Mouse (Mus musculus) liver, embryonic 12.5 days (tissue): ENCODE data around the gene Msi2. TPM values are rescaled to one million over a fixed set of nuclear protein-coding genes. Genes with fewer than 3 reads are reported as not detected.

ENCODE experiments used
- ATAC-seq: fragments of 200-750 bp; cut with Nextera tagmentation; 2 replicates; pipeline ENCODE4 v1.8.0; 2017; ENCODE audit warnings: moderate number of reproducible peaks, mild to moderate bottlenecking, moderate library complexity
- H3K27ac ChIP-seq: fragments of 300-500 bp; sonication (generic); 2 replicates; pipeline ENCODE4 v1.5.1; 2016; ENCODE audit warnings: mild to moderate bottlenecking
- H3K27me3 ChIP-seq: fragments of 300-500 bp; sonication (generic); replicated peaks from 2 replicates; pipeline ENCODE4 v1.6.1; 2016; ENCODE audit warnings: mild to moderate bottlenecking, moderate library complexity
- H3K36me3 ChIP-seq: fragments of 300-500 bp; sonication (generic); 2 replicates; pipeline ENCODE4 v1.6.1; 2016; ENCODE audit warnings: mild to moderate bottlenecking, moderate library complexity
- H3K4me1 ChIP-seq: fragments of 300-500 bp; sonication (generic); 2 replicates; pipeline ENCODE4 v1.6.1; 2016
- H3K4me2 ChIP-seq: fragments of 300-500 bp; sonication (generic); 2 replicates; pipeline ENCODE4 v1.6.1; 2016; ENCODE audit warnings: mild to moderate bottlenecking, moderate library complexity
- H3K4me3 ChIP-seq: fragments of 300-500 bp; sonication (generic); 2 replicates; pipeline ENCODE4 v1.5.1; 2016; ENCODE audit warnings: mild to moderate bottlenecking, moderate library complexity
- H3K9ac ChIP-seq: fragments of 300-500 bp; sonication (generic); 2 replicates; pipeline ENCODE4 v1.6.1; 2016; ENCODE audit warnings: mild to moderate bottlenecking, moderate library complexity
- H3K9me3 ChIP-seq: fragments of 300-500 bp; sonication (generic); replicated peaks from 2 replicates; pipeline ENCODE4 v1.6.1; 2016; ENCODE audit warnings: mild to moderate bottlenecking, moderate library complexity
- WGBS: fragments of 180-500 bp; shearing (Covaris S2); methylation state at CpG from one replicate; pipeline ENCODE4 v1.1.7; 2016; ENCODE audit not compliant: insufficient replicate concordance; 5-methylcytosine and 5-hydroxymethylcytosine counted together
- polyA plus RNA-seq: library from polyadenylated mRNA; unstranded; fragments of >200 nt; fragmentation: Nextera tagmentation; extraction: Ambion mirVana; gene quantifications from 2 replicates; pipeline ENCODE4 v1.2.1, GENCODE M21; 2016

Gene Msi2
- 5.0 and 5.2 TPM in 2 replicates for polyA plus RNA-seq

DNA sequence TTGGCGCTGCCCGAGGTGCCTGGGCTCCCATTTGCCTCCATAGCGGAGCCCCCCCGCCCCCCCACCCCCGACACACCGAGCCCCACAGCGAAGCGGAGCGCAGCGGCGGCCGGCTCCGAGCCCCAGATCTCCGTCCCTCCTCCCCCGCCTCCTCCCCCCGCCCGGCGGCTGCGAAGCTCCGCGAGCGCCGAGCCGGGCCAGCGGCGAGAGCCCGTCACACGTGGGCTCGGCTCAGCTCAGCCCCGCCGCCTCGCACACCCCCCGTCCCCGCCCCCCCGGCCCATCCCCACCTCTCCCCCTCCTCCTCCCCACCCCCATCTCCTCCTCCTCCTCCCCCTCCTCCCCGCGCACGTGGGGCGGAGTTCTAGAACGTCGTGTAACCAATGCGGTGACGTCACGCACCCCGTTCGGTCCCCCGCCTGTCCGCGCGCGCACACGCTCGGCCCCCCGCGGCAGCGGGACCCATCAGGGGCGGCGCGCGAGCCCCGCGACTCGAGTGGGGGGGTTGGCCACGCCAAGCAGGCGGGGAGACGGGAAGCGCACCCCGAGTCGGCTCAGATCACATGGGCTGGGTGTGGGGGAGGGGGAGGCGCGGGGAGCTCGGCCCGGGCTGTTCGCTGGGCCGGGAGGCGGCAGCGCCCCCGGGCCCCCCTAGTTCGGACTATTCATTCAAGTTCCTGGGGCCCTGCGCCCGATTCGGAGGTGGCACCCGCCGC lies at the start of gene Msi2:
Msi2 (minus strand) TSS at position 464 of the 716 bp plus-strand sequence.
- WGBS = 0% methylated on average over 54 of the region's 84 CpGs
- Histone ChIP-seq H3K27me3 (no peaks in the 10 kb centered on the region), H3K9ac (peak within 1 kb of the TSS; percentile 95), H3K4me1 (peaks cover 55% of the 10 kb centered on the region), H3K36me3 (0 out of 2 replicates have a peak, but pooled peaks cover 8% of the 10 kb centered on the region), H3K4me3 (peak within 1 kb of the TSS; percentile 82), H3K9me3 (no peaks in the 10 kb centered on the region), H3K27ac (peak within 1 kb of the TSS; percentile 93), H3K4me2 (peak within 1 kb of the TSS; percentile 99)
- peak; percentile 71 for ATAC-seq

DNA sequence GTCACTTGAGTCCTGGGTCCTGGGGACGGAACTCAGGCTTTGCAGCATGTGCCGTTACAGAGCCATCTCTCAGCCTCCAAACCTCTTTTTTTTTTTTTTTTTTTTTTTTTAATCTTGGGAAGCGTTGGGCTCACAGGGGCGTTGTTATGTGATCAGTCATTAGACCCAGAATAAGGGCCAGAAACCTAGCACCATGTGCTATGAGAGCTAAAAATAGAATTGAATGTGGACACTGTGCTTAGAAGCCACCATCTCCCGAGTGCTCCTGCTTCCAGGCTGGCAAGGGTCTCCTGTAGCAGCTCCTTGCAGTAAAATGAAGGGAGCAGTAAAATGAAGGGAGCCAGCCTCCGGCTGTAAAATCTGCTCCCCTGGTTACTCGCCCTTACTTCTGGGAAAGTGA lies 47.3 kb upstream of the Msi2 start:
- no peak for ATAC-seq
- Histone ChIP-seq H3K4me2 (no peak overlapping the region), H3K4me1 (no peaks in the 10 kb centered on the region), H3K9ac (no peak overlapping the region), H3K36me3 (no peaks in the 10 kb centered on the region), H3K27me3 (peaks cover 3% of the 10 kb centered on the region; the same call in 1 of the 2 replicates), H3K9me3 (no peaks in the 10 kb centered on the region), H3K27ac (no peak overlapping the region), H3K4me3 (no peak overlapping the region)
- WGBS = 50% methylated on average over 7 of the region's 7 CpGs

DNA sequence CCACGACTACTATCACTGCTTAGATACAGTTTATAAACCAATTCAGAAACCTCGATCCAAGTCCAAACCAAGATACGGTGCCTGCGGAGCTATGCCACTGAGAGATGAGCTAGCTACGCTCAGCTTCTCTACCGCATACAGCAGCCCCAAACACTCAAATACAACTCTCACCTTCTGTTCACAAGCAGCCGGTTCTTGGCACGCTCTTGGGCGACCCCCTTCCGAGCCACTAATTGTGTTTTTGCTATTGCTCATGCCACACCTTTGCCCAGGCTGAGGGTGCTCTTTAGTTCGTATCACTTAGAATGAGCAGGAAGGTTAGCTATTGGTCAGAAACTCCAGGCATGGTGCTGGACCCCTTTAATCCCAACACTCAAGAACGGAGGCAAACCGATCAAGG lies 45.1 kb upstream of the Msi2 start:
- no peak overlapping the region for H3K4me2 ChIP-seq
- no peak overlapping the region for H3K27ac ChIP-seq
- 81% methylated on average over 13 of the region's 13 CpGs for WGBS
- no peak for ATAC-seq
- no peak overlapping the region for H3K9ac ChIP-seq
- H3K4me1 ChIP-seq = no peaks in the 10 kb centered on the region
- peaks cover 3% of the 10 kb centered on the region; the same call in 1 of the 2 replicates for H3K27me3 ChIP-seq
- H3K9me3 ChIP-seq = no peaks in the 10 kb centered on the region
- no peaks in the 10 kb centered on the region for H3K36me3 ChIP-seq
- no peak overlapping the region for H3K4me3 ChIP-seq

DNA sequence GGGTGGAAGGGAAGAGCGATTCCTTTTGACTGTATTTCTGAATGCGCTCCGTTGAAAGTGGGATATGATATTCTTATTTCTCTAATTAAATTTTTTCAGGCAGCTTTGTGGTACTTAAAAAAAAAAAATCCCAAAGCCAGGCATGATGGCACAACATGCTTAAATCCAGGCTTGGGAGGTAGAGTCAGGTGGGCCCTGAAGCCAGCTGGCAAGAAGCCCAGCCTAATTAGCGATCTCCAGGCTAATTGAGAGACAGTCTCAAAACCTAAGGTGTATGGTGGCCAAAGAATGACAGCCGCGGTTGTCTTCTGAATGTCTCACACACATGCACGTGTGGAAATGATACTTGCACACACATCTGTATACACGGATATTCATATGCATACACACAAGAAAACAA lies 41.2 kb upstream of the Msi2 start:
- Histone ChIP-seq H3K36me3 (no peaks in the 10 kb centered on the region), H3K4me2 (no peak overlapping the region)

DNA sequence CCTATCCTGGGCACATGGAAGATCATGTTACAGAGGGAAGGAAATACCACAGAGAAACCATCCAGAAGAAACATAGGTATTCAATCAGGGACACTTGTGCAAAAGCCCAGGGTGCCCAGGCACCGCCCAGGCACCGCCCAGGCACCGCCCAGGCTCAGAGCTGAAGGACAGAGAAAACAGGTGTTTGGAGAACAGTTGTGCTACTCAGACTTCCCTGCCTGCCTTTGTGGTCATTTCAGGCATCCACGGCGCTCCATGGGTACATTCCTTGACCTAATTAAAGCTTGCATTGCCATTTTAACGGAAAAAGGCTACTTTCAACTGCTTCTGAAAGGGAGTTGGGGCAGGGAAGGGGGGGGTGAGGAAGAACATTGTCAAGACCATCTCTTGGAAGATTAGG lies 40.1 kb upstream of the Msi2 start:
- Histone ChIP-seq H3K9ac (no peak overlapping the region), H3K4me3 (no peak overlapping the region), H3K4me2 (no peak overlapping the region), H3K36me3 (no peaks in the 10 kb centered on the region), H3K9me3 (no peaks in the 10 kb centered on the region), H3K27ac (no peak overlapping the region), H3K27me3 (no peaks in the 10 kb centered on the region), H3K4me1 (no peaks in the 10 kb centered on the region)
- 50% methylated on average over 6 of the region's 6 CpGs for WGBS
- no peak for ATAC-seq

More for the DNA sequence above, 41.2 kb upstream of the Msi2 start:
- Histone ChIP-seq H3K4me1 (no peaks in the 10 kb centered on the region), H3K27me3 (no peaks in the 10 kb centered on the region), H3K4me3 (no peak overlapping the region), H3K9me3 (no peaks in the 10 kb centered on the region), H3K9ac (no peak overlapping the region), H3K27ac (no peak overlapping the region)
- 75% methylated on average over 8 of the region's 8 CpGs for WGBS
- ATAC-seq = no peak

DNA sequence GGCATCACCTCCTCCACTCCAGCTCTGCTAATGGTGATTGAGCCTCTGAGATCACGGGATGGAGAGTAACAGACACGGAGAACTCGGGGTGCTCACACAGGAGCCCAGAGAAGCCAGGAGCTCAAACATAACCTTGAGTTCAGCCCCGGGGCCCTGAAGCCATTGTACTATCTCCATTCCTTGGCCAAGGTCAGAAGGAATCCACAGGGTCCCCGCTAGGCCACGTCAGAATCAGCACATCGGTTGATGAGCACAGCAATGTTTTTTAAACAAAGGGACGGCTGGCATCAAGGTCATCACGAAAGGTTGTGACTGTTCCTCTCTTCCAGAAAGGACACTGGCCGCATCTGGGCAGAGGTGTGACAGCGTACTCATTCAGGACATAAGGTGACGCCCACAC lies 27.0 kb upstream of the Msi2 start:
- Histone ChIP-seq H3K36me3 (no peaks in the 10 kb centered on the region), H3K4me3 (no peak overlapping the region), H3K4me1 (no peaks in the 10 kb centered on the region), H3K9ac (no peak overlapping the region), H3K27ac (no peak overlapping the region), H3K27me3 (no peaks in the 10 kb centered on the region), H3K4me2 (no peak overlapping the region), H3K9me3 (no peaks in the 10 kb centered on the region)
- ATAC-seq = no peak
- 71% methylated on average over 12 of the region's 12 CpGs for WGBS

DNA sequence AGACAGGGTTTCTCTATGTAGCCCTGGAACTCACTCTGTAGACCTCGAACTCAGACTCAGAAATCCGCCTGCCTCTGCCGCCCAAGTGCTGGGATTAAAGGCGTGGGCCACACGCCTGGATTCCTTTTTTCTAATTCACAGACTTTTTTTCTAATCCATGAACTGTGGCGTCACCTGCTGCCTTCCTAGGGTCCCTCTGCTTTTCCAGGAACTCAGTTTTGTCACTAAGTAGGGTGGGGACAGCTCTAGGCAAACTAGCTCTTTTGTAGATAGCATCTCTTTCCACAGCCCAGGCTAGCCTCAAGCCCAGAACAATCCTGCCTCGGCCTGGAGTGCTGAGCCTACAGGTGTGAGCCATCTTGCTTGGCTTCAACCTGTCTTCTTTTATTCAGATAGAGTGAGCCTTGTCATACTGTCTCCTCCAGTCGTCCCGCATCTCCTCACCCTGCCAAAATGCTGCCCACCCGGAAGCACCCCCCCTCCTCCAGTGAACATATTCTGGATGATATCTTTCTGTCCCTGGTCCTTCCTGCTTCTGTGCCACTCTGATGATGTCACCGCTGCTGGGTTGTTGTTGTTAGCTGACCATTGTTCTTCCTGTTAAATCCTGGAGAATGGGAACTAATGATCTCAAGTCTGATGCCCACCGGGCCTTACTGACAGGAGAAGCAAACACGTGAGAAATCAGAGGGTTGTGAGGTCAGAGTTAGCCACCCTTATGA lies 21.4 kb upstream of the Msi2 start:
- no peak overlapping the region for H3K4me3 ChIP-seq
- H3K9me3 ChIP-seq = no peaks in the 10 kb centered on the region
- H3K27me3 ChIP-seq = no peaks in the 10 kb centered on the region
- H3K4me2 ChIP-seq = no peak overlapping the region
- no peaks in the 10 kb centered on the region for H3K36me3 ChIP-seq
- no peak overlapping the region for H3K9ac ChIP-seq
- no peaks in the 10 kb centered on the region for H3K4me1 ChIP-seq
- no peak for ATAC-seq
- no peak overlapping the region for H3K27ac ChIP-seq
- WGBS = 53% methylated on average over 13 of the region's 13 CpGs

DNA sequence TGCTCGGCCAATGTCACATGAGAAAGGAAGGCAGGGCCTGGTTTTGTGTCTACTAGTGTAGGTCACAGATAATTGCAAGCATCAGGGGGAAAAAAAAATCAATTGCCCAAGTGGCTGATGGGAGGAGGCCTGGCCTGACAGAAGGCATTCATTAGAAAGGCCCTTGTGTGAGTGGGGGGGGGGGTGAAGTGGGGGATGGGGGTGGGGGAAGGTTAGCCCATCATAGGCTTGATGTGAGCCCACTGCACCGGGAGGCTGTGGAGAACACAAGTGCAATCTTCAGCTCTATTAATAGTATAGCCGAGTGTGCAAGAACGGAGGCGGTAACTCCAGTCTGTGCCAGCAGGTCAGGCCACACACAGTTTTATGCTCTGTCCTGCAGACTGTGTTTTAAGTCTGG lies 11.1 kb upstream of the Msi2 start:
- Histone ChIP-seq H3K36me3 (no peaks in the 10 kb centered on the region), H3K27ac (no peak overlapping the region)
- WGBS = 69% methylated on average over 5 of the region's 5 CpGs

DNA sequence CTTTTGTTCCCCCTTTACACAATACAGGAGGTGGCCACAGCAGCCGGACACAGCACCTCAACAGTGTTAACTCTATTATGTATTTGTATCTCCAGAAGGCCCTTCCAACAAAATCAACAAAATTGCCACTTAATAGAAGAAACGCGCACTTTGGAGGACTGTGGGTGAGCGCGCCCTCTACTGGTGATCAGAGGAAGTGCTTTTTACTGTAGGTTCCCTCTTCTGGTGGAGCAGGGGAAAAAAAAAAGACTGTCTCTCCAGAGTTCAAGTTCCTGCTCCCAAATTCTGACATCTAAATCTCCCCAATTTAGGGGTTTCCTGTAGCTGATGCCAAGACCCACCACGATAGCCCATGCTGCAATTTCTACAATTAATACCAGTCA lies 10.2 kb upstream of the Msi2 start:
- no peak for ATAC-seq
- Histone ChIP-seq H3K4me1 (no peaks in the 10 kb centered on the region), H3K9ac (no peak overlapping the region), H3K27ac (no peak overlapping the region), H3K36me3 (no peaks in the 10 kb centered on the region), H3K4me2 (no peak overlapping the region), H3K27me3 (no peaks in the 10 kb centered on the region), H3K4me3 (no peak overlapping the region), H3K9me3 (no peaks in the 10 kb centered on the region)
- WGBS = 2% methylated on average over 6 of the region's 6 CpGs

More for the DNA sequence above, 11.1 kb upstream of the Msi2 start:
- Histone ChIP-seq H3K4me2 (no peak overlapping the region), H3K9ac (no peak overlapping the region), H3K4me1 (no peaks in the 10 kb centered on the region), H3K4me3 (no peak overlapping the region), H3K9me3 (no peaks in the 10 kb centered on the region), H3K27me3 (no peaks in the 10 kb centered on the region)
- no peak for ATAC-seq

DNA sequence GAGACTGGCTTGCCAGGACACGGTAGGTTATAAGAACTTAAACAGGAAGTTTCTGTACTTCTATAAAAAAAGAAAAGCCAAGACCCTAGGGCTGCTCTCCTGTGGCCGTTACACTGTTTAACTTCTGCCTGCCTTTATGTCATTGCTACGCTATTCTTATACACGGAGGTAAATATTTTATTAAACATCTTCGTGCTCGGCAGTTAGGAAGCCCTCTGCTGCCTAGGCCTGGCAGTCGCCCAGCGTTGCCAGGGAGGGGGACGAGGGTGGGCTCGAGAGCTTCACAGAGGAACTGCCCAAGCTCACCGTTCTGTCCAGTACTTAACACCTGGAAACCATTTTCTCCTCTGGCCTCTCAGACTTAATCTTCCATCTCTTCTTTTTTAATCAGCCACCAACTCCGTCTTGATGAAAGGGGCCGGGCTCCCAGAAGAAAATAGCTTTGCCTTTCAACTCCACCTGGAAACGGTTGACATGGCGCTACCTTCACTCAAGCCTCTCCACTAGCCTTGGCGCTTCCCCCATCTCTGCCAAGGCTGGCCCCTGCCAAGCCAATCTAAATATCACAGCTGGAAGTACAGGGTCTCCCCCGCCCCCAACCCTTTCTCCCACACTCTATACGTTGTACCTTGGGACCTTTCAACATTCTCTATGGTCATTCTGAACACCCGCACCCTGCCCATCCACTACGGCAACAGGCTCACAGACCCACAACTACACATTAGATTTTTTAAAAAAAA lies 9.6 kb upstream of the Msi2 start:
- no peaks in the 10 kb centered on the region for H3K27me3 ChIP-seq
- H3K4me1 ChIP-seq = no peaks in the 10 kb centered on the region
- H3K27ac ChIP-seq = no peak overlapping the region
- H3K36me3 ChIP-seq = no peaks in the 10 kb centered on the region
- H3K9ac ChIP-seq = no peak overlapping the region
- no peak overlapping the region for H3K4me3 ChIP-seq
- no peak for ATAC-seq
- H3K4me2 ChIP-seq = no peak overlapping the region
- no peaks in the 10 kb centered on the region for H3K9me3 ChIP-seq
- 64% methylated on average over 20 of the region's 20 CpGs for WGBS

DNA sequence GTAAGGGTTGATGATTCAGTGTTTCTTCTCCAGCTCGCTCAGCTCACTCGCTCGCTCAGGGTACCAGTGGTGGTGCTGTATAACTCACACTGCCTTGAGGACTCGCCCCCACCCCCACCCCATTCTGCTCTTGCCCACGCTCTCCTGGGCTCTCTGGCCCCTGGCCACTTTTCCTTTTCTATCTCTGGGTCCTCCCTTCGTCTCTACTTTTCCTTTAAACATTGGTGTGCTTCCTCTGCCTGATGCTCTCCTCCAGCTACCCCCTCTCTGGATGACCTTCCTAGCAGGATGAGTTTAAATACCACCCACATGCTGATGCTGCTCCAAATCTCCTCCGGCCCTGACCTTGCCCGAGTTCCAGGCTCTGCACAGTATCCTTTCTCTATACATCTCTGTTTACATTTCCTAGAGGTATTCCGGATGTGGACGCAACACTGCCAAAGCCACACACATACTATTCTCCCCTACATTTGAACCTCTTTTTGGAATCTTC lies 2.9 kb upstream of the Msi2 start:
- Histone ChIP-seq H3K9ac (no peak overlapping the region), H3K9me3 (no peaks in the 10 kb centered on the region), H3K4me1 (peaks cover 37% of the 10 kb centered on the region), H3K36me3 (no peaks in the 10 kb centered on the region), H3K27me3 (no peaks in the 10 kb centered on the region), H3K4me2 (no peak overlapping the region), H3K4me3 (no peak overlapping the region), H3K27ac (no peak overlapping the region)
- ATAC-seq = no peak
- 62% methylated on average over 10 of the region's 10 CpGs for WGBS
